ENCODE assay signal across 8 mouse cellular contexts in the genomic region with DNA sequence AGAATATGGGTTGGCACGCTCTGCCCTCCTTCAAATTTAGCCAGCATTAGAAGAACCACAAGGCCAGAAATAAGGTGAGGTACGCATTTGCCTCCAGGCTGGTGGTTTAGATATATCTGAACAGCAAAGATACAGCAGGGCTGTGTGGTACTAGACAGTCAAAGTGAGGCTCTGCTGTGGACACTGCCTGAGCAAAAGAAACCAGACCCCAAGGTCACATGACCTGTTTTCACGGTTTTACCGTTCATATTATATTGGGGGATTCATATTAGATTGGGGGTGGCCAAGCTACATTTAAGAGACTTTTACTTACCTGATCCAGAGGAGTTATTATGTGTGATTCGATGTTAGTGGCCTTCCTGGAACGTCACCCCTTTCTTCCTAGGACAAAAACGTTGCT. TPM values are rescaled to one million over a fixed set of nuclear protein-coding genes. Genes with fewer than 3 reads are reported as not detected.
A peak's percentile ranks its signal among the peaks of the same experiment; 100 is the strongest.
DNase-seq lines count a peak whose midpoint lies in the region; ATAC-seq and TF ChIP-seq lines count a peak whose summit lies in the region.

No protein-coding gene starts in this region.

- peaks cover 13% of the 10 kb centered on the region for H3K4me1 ChIP-seq in testis, adult 2 months (ENCODE audit: control insufficient read depth, insufficient read depth, low read length)
- peaks cover 15% of the 10 kb centered on the region for H3K4me1 ChIP-seq in limb, embryonic 12.5 days (replicated peaks)
- H3K4me1 ChIP-seq in small intestine, adult 2 months (ENCODE audit: control insufficient read depth, insufficient read depth, insufficient read length, low read length), result peaks cover 14% of the 10 kb centered on the region; the same call in 1 of the 2 replicates

- TF ChIP-seq POLR2A in testis, adult 2 months (IDR thresholded peaks at IDR 0.05; ENCODE audit: control insufficient read depth, low read depth, low read length), result no peak
- no peak for TF ChIP-seq POLR2A in small intestine, adult 2 months (IDR thresholded peaks at IDR 0.05; ENCODE audit: low read depth, low read length)

- H3K27ac ChIP-seq in testis, adult 2 months (ENCODE audit: control insufficient read depth, insufficient read depth, low read depth, low read length), result peak overlapping the region; percentile 81
- no peak overlapping the region for H3K27ac ChIP-seq in limb, embryonic 12.5 days
- H3K27ac ChIP-seq in small intestine, adult 2 months (ENCODE audit: insufficient read depth, low read depth, low read length), result peak overlapping the region; percentile 94

- H3K36me3 ChIP-seq in testis, adult 2 months (ENCODE audit: control insufficient read depth, insufficient read depth, low read length), result no peaks in the 10 kb centered on the region
- no peaks in the 10 kb centered on the region for H3K36me3 ChIP-seq in limb, embryonic 12.5 days
- H3K36me3 ChIP-seq in small intestine, adult 2 months (ENCODE audit: control insufficient read depth, insufficient read depth, low read length), result peaks cover 15% of the 10 kb centered on the region

- TF ChIP-seq CTCF in testis, adult 2 months (IDR thresholded peaks at IDR 0.05; ENCODE audit: control insufficient read depth, insufficient read depth, insufficient replicate concordance, low read depth, low read length), result no peak
- TF ChIP-seq CTCF in small intestine, adult 2 months (IDR thresholded peaks at IDR 0.05; ENCODE audit: extremely low read depth, insufficient read length, insufficient replicate concordance, low read depth, low read length), result no peak

- H3K27me3 ChIP-seq in testis, adult 2 months (ENCODE audit: control insufficient read depth, insufficient read depth, low read length), result no peaks in the 10 kb centered on the region
- peaks cover 16% of the 10 kb centered on the region for H3K27me3 ChIP-seq in limb, embryonic 12.5 days
- no peaks in the 10 kb centered on the region for H3K27me3 ChIP-seq in small intestine, adult 2 months (ENCODE audit: control insufficient read depth, insufficient read depth, low read length)

- H3K4me3 ChIP-seq in testis, adult 2 months (ENCODE audit: control insufficient read depth, low read depth, low read length), result peak overlapping the region; percentile 71
- peak overlapping the region; percentile 48 for H3K4me3 ChIP-seq in limb, embryonic 12.5 days (replicated peaks)
- peak overlapping the region; percentile 81 for H3K4me3 ChIP-seq in small intestine, adult 2 months (ENCODE audit: low read depth, low read length)

- no peaks in the 10 kb centered on the region for H3K9me3 ChIP-seq in limb, embryonic 12.5 days

- DNase-seq in adrenal gland, postnatal 10 days, result peak; percentile 35
- no peak for DNase-seq in adrenal gland, postnatal 25 days
- no peak for DNase-seq in testis, postnatal 10 days (ENCODE audit: low spot score)
- no peak for DNase-seq in layer of hippocampus, adult 11-12 months (ENCODE audit: low spot score)
- no peak for DNase-seq in right cerebral cortex, postnatal 25 days

- peak overlapping the region; percentile 60 for H3K9ac ChIP-seq in limb, embryonic 12.5 days (replicated peaks)

- ATAC-seq in limb, embryonic 12.5 days (ENCODE audit: insufficient number of reproducible peaks, insufficient read depth, low FRiP score, low TSS enrichment, low read depth), result no peak

- WGBS in limb, embryonic 12.5 days, result 36% methylated on average over 7 of the region's 7 CpGs
- WGBS in small intestine, adult 2 months, result 1% methylated on average over 7 of the region's 7 CpGs

- H3K4me2 ChIP-seq in limb, embryonic 12.5 days, result peak overlapping the region; percentile 78

RNA-seq across cellular contexts. Expression of a gene that starts 0.7 kb away (rescaled TPM):
- 10 to 100 TPM; 13.2 to 17.8 TPM for total RNA-seq in adrenal gland, postnatal 10 days (2021)
- total RNA-seq in adrenal gland, postnatal 25 days (2021), result 18.7 and 22.6 TPM in 2 replicates
- 0.75 and 0.78 TPM in 2 replicates for polyA plus RNA-seq in testis, adult 2 months (2012; rRNA removed)
- 2.2 and 2.9 TPM in 2 replicates for polyA plus RNA-seq in limb, embryonic 12.5 days (2016; fragmentation: Nextera tagmentation; extraction: Ambion mirVana)
- polyA plus RNA-seq in small intestine, adult 2 months (2012; rRNA removed), result 1.8 and 7.4 TPM in 2 replicates

RNA-seq across cellular contexts. Expression of a gene that starts 31.2 kb away (rescaled TPM):
- 1 to 10 TPM; 1.6 to 2.0 TPM for total RNA-seq in adrenal gland, postnatal 10 days (2021)
- 1.3 TPM in 2 replicates for total RNA-seq in adrenal gland, postnatal 25 days (2021)
- polyA plus RNA-seq in testis, adult 2 months (2012; rRNA removed), result 0.02 and 0.05 TPM in 2 replicates
- polyA plus RNA-seq in limb, embryonic 12.5 days (2016; fragmentation: Nextera tagmentation; extraction: Ambion mirVana), result 0.15 TPM in 2 replicates
- 0.38 and 3.1 TPM in 2 replicates for polyA plus RNA-seq in small intestine, adult 2 months (2012; rRNA removed)

RNA-seq across cellular contexts. Expression of a gene that starts 44.3 kb away (rescaled TPM):
- total RNA-seq in adrenal gland, postnatal 10 days (2021), result 1 to 10 TPM; 2.5 to 4.9 TPM
- 2.3 and 3.6 TPM in 2 replicates for total RNA-seq in adrenal gland, postnatal 25 days (2021)
- 4.8 and 7.2 TPM in 2 replicates for polyA plus RNA-seq in testis, adult 2 months (2012; rRNA removed)
- 4.2 and 13.6 TPM in 2 replicates for polyA plus RNA-seq in limb, embryonic 12.5 days (2016; fragmentation: Nextera tagmentation; extraction: Ambion mirVana)
- polyA plus RNA-seq in small intestine, adult 2 months (2012; rRNA removed), result 3.3 and 3.9 TPM in 2 replicates

RNA-seq across cellular contexts. Expression of a gene that starts 44.8 kb away (rescaled TPM):
- 10 to 100 TPM in 1 of 2 experiments, 1 to 10 TPM in 1; 5.3 to 12.0 TPM for total RNA-seq in adrenal gland, postnatal 10 days (2021)
- 16.9 and 17.6 TPM in 2 replicates for total RNA-seq in adrenal gland, postnatal 25 days (2021)
- polyA plus RNA-seq in testis, adult 2 months (2012; rRNA removed), result 16.3 and 18.3 TPM in 2 replicates
- 0.34 and 1.3 TPM in 2 replicates for polyA plus RNA-seq in limb, embryonic 12.5 days (2016; fragmentation: Nextera tagmentation; extraction: Ambion mirVana)
- 4.9 and 12.6 TPM in 2 replicates for polyA plus RNA-seq in small intestine, adult 2 months (2012; rRNA removed)

RNA-seq across cellular contexts. Expression of a gene that starts 53.6 kb away (rescaled TPM):
- total RNA-seq in adrenal gland, postnatal 10 days (2021), result 10 to 100 TPM; 42.3 to 42.7 TPM
- 48.6 and 53.0 TPM in 2 replicates for total RNA-seq in adrenal gland, postnatal 25 days (2021)
- polyA plus RNA-seq in testis, adult 2 months (2012; rRNA removed), result 85.7 and 95.5 TPM in 2 replicates
- polyA plus RNA-seq in limb, embryonic 12.5 days (2016; fragmentation: Nextera tagmentation; extraction: Ambion mirVana), result 6.0 and 7.3 TPM in 2 replicates
- 10.0 and 18.7 TPM in 2 replicates for polyA plus RNA-seq in small intestine, adult 2 months (2012; rRNA removed)
